In the genomic region with DNA sequence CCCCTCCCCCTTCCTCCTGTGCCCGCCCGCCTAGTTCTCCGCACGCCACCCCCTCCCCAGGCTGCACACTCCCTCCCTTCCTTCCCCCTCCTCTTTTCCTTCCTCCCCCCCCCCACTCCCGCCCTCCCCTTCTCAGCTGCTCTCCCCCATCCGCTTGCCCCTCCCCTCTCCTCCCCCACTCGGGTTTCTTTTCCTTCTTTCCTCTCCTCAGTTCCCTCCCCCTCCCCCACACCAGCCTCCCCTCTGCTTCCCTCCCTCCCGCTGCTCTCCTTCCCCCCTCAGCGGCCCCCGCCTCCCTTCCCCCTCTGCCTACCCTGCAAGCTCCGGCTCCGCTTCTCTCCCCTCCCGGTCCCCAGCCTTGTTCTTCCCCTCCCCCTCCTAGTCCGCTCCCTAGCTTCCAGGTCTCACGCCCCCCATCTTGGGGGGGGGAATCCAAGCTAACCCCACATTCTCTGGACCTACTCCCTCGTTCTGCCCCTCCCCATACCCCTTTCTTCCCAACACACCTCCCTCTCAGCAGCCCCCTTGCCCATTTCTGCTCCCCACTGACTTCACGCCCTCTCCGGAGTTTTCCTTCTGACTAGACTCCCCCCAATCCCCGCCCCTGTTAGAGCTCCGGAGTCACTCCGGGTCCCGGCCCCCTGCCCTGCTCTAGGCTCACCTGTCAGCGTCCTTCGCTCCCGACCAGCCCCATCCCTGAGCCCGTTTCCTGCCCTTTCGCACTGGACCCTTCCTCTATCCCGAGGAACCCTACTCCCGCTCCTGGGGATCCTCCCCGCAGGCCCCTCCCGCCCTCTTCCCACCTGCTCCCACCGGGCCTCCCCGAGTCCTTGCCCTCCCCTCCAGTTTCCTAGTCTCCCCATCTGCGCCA, we compare ENCODE assay signal across 7 mouse cellular contexts. TPM values are rescaled to one million over a fixed set of nuclear protein-coding genes. Genes with fewer than 3 reads are reported as not detected.
A peak's percentile ranks its signal among the peaks of the same experiment; 100 is the strongest.
DNase-seq lines count a peak whose midpoint lies in the region; ATAC-seq and TF ChIP-seq lines count a peak whose summit lies in the region.

No protein-coding gene starts in this region.

- peak; percentile 23 for ATAC-seq in Patski
- peak; percentile 24 for ATAC-seq in cerebellum, adult (ENCODE audit: insufficient number of reproducible peaks, low FRiP score, low TSS enrichment)
- peak; percentile 71 for ATAC-seq in forebrain, embryonic 15.5 days (replicated peaks)
- ATAC-seq in megakaryocyte progenitor cell, adult 5-6 weeks (replicated peaks; ENCODE audit: poor library complexity): peak; percentile 34; the same call in 1 of the 2 replicates

- H3K27ac ChIP-seq in forebrain, embryonic 15.5 days (replicated peaks): peak overlapping the region; percentile 89

- CTCF ChIA-PET in Patski (lab: Charles Lee): interaction anchor here (0.8 to 1.3 kb wide), 3 partner anchors 11 to 44 kb away, joined by 3 to 4 read pairs (median 3); no protein-coding TSS in a partner anchor

- H3K4me3 ChIP-seq in forebrain, embryonic 15.5 days: peak overlapping the region; percentile 62

- no peaks in the 10 kb centered on the region for H3K9me3 ChIP-seq in forebrain, embryonic 15.5 days

- in situ Hi-C loops in Patski (cut with MboI; ENCODE audit: low pct_unique_long_range_greater_than_20kb): no loop called here

- H3K9ac ChIP-seq in forebrain, embryonic 15.5 days (replicated peaks): peak overlapping the region; percentile 75

- H3K27me3 ChIP-seq in Patski: no peaks in the 10 kb centered on the region
- H3K27me3 ChIP-seq in forebrain, embryonic 15.5 days: peaks cover 4% of the 10 kb centered on the region; the same call in 1 of the 2 replicates

- 2% methylated on average over 31 of the region's 34 CpGs for WGBS in forebrain, embryonic 15.5 days

- peaks cover 12% of the 10 kb centered on the region; the same call in 1 of the 2 replicates for H3K36me3 ChIP-seq in forebrain, embryonic 15.5 days

- TF ChIP-seq CTCF in Patski (IDR thresholded peaks at IDR 0.05): no peak

- peak; percentile 49 for DNase-seq in Patski (ENCODE audit: low read depth, low spot score)
- peak; percentile 88 for DNase-seq in heart, postnatal 4 days
- peak; percentile 61 to 94 for DNase-seq in left cerebral cortex, postnatal 10 days (ENCODE audit: extremely low spot score in 1 of 2, low spot score in 2 of 2)
- DNase-seq in spleen, postnatal 4 days (ENCODE audit: low spot score in 2 of 2): peak; percentile 57 to 70

- H3K4me1 ChIP-seq in forebrain, embryonic 15.5 days: peaks cover 21% of the 10 kb centered on the region

- POLR2A ChIA-PET in Patski (lab: Charles Lee): interaction anchor here (0.6 to 2.9 kb wide), 8 partner anchors 12 to 157 kb away, joined by 3 to 13 read pairs (median 3); partner anchors contain the start of gene Krba1

- intact Hi-C loops in left cerebral cortex, postnatal 10 days (cut with DNase I): loop anchor here (2.0 kb wide), 1 partner anchor 60 kb away; no protein-coding TSS in a partner anchor

- H3K4me2 ChIP-seq in forebrain, embryonic 15.5 days (replicated peaks): peak overlapping the region; percentile 95

RNA-seq across cellular contexts. Expression of gene Zfp467, which starts 1.1 kb away (rescaled TPM):
- polyA plus RNA-seq in Patski (2021): 30.7 TPM
- polyA plus RNA-seq in forebrain, embryonic 15.5 days (2015; fragmentation: Nextera tagmentation; extraction: Ambion mirVana): 30.0 and 34.2 TPM in 2 replicates
- 10 to 100 TPM; 17.1 to 25.9 TPM for total RNA-seq in heart, postnatal 4 days (2021)
- 10 to 100 TPM; 20.8 to 21.0 TPM for total RNA-seq in left cerebral cortex, postnatal 10 days (2021)
- total RNA-seq in megakaryocyte progenitor cell, adult 5-6 weeks (2015): 1.6 and 3.4 TPM in 2 replicates
- total RNA-seq in megakaryocyte progenitor cell, adult 5-6 weeks (2017): 0.61 and 1.1 TPM in 2 replicates

RNA-seq across cellular contexts. Expression of gene Sspo, which starts 3.5 kb away (rescaled TPM):
- polyA plus RNA-seq in Patski (2021): 0.05 TPM
- 0.13 and 0.70 TPM in 2 replicates for polyA plus RNA-seq in forebrain, embryonic 15.5 days (2015; fragmentation: Nextera tagmentation; extraction: Ambion mirVana)
- total RNA-seq in heart, postnatal 4 days (2021): under 1 TPM; 0.38 to 0.64 TPM
- 1 to 10 TPM in 1 of 2 experiments, under 1 TPM in 1; 0.36 to 1.5 TPM for total RNA-seq in left cerebral cortex, postnatal 10 days (2021)
- not detected in 2 replicates for total RNA-seq in megakaryocyte progenitor cell, adult 5-6 weeks (2015)
- not detected in 2 replicates for total RNA-seq in megakaryocyte progenitor cell, adult 5-6 weeks (2017)

RNA-seq across cellular contexts. Expression of gene Krba1, which starts 49.2 kb away (rescaled TPM):
- 36.0 TPM for polyA plus RNA-seq in Patski (2021)
- polyA plus RNA-seq in forebrain, embryonic 15.5 days (2015; fragmentation: Nextera tagmentation; extraction: Ambion mirVana): 27.2 and 29.4 TPM in 2 replicates
- total RNA-seq in heart, postnatal 4 days (2021): 10 to 100 TPM; 32.5 to 40.1 TPM
- total RNA-seq in left cerebral cortex, postnatal 10 days (2021): 10 to 100 TPM; 50.3 to 53.0 TPM
- total RNA-seq in megakaryocyte progenitor cell, adult 5-6 weeks (2015): 0.98 and 2.5 TPM in 2 replicates
- total RNA-seq in megakaryocyte progenitor cell, adult 5-6 weeks (2017): 2.0 and 3.1 TPM in 2 replicates

Comparison
In these comparisons a context has a peak if more than half of its experiments do, and no peak if none do; other contexts are left out.
1. Peak in every context shown above with its lines: DNase-seq, ATAC-seq, H3K4me3 ChIP-seq and H3K27ac ChIP-seq.
2. RNA of gene Zfp467, which starts 1.1 kb away (total RNA-seq): 17.1 to 25.9 TPM in heart, postnatal 4 days and 20.8 to 21.0 TPM in left cerebral cortex, postnatal 10 days; 0.61 to 3.4 TPM in megakaryocyte progenitor cell, adult 5-6 weeks; every median in the first group is over 4 times any median in the second.
3. RNA of gene Krba1, which starts 49.2 kb away (total RNA-seq): 50.3 to 53.0 TPM in left cerebral cortex, postnatal 10 days and 32.5 to 40.1 TPM in heart, postnatal 4 days; 0.98 to 3.1 TPM in megakaryocyte progenitor cell, adult 5-6 weeks; every median in the first group is over 4 times any median in the second.